Mouse (Mus musculus): ENCODE measurements around the gene Ildr1.

GRCm38 (mm10) chr16:36655199-36655598 lies 38.6 kb upstream of the Ildr1 start:
- TF ChIP-seq CTCF (conservative IDR thresholded peaks at IDR 0.05; ENCODE audit: low read length), result no peak
- no peak for TF ChIP-seq NANOG (IDR thresholded peaks at IDR 0.05; ENCODE audit: borderline replicate concordance, low read length)
- no peak for TF ChIP-seq POU5F1 (IDR thresholded peaks at IDR 0.05; ENCODE audit: borderline replicate concordance, low read length)

Measured in E14TG2a.4 (cell line).